Mouse (Mus musculus): ENCODE results near the gene Gck.

DNA sequence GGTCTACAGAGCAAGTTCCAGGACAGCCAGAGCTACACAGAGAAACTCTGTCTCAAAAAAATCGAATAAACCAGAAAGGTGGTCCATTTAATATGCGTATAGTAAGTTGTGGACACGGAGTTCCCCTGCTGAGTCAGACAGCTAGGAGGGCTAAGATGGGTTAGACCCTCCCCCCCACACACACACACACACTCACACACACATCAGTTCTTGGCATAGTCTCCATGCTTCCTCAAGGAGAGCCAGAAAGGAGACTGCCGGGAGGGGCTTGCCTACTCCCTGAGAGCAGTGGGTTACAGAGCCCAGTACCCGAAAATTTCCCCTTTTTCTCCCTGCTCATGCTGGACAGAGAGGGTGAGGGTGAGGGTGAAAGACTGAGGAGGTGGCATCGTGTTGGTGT is 89.2 kb downstream of the Gck start:
- TF ChIP-seq CTCF (IDR thresholded peaks at IDR 0.05; ENCODE audit: low read depth) (no peak), EP300 (IDR thresholded peaks at IDR 0.05; ENCODE audit: low read depth) (no peak)
